Mouse (Mus musculus) ovary, postnatal 36 days (tissue): ENCODE results near the gene Acot3.

Experiments
- DNase-seq: peaks from one replicate; pipeline ENCODE4 v3.0.0; 2022; ENCODE audit warnings: low spot score, mixed read lengths

Gene Acot3

GRCm38 (mm10) chr12:84100604-84101492 lies 48.9 kb downstream of the Acot3 start, which contains the start of gene Acot6:
TSS of gene Acot6 (plus strand) at chr12:84100654.
- peak; percentile 49 for DNase-seq

- DNase-seq = no peak
These were observed 49.5 kb downstream of the Acot3 start for GRCm38 (mm10) chr12:84101493-84101845.

GRCm38 (mm10) chr12:84107012-84107411 lies 55.1 kb downstream of the Acot3 start:
- DNase-seq = peak; percentile 54

- DNase-seq = no peak
These were observed 55.7 kb downstream of the Acot3 start for GRCm38 (mm10) chr12:84107692-84108091.

GRCm38 (mm10) chr12:84109924-84110323 lies 58.0 kb downstream of the Acot3 start:
- no peak for DNase-seq
